Mouse (Mus musculus) olfactory bulb, adult 2 months (tissue): Measurements from ENCODE around the gene Vmn2r71. TPM values are rescaled to one million over a fixed set of nuclear protein-coding genes. Genes with fewer than 3 reads are reported as not detected.

Experiments
- H3K27ac ChIP-seq: fragments of 200-500 bp; 2 replicates; pipeline ENCODE4 v1.5.1; 2012; ENCODE audit warnings: low read depth, low read length; ENCODE audit not compliant: insufficient read depth
- H3K4me1 ChIP-seq: fragments of 200-500 bp; 2 replicates; pipeline ENCODE4 v1.6.1; 2012; ENCODE audit warnings: low read length; ENCODE audit not compliant: control insufficient read depth, insufficient read depth
- H3K4me3 ChIP-seq: fragments of 200-500 bp; 2 replicates; pipeline ENCODE4 v1.5.1; 2012; ENCODE audit warnings: mild to moderate bottlenecking, low read depth, low read length, moderate library complexity; ENCODE audit not compliant: insufficient read depth
- CTCF ChIP-seq: fragments of 200-500 bp; IDR thresholded peaks from 2 replicates; pipeline ENCODE4 v1.5.1; 2012; ENCODE audit warnings: low read depth, mild to moderate bottlenecking, low read length, moderate library complexity; ENCODE audit not compliant: insufficient read depth
- POLR2A ChIP-seq: fragments of 200-500 bp; IDR thresholded peaks from 2 replicates; pipeline ENCODE4 v1.6.1; 2012; ENCODE audit warnings: mild to moderate bottlenecking, low read depth, low read length, moderate library complexity; ENCODE audit not compliant: insufficient read depth
- WGBS: fragments of 180-500 bp; shearing (Covaris S2); methylation state at CpG from one replicate; pipeline ENCODE4 v1.1.7; 2018; 5-methylcytosine and 5-hydroxymethylcytosine counted together
- polyA plus RNA-seq: library from polyadenylated mRNA; stranded (reverse); fragments of >200 nt; gene quantifications from 2 replicates; pipeline ENCODE4 v1.2.4, GENCODE M21; 2012; ENCODE audit warnings: low replicate concordance; ENCODE audit not compliant: missing spikeins, insufficient read depth, insufficient read length

The Vmn2r71 gene
- polyA plus RNA-seq: not detected in 2 replicates

GRCm38 (mm10) chr7:85562787-85563186, at the start of gene Vmn2r71:
Gene Vmn2r71 (plus strand): TSS chr7:85563087.
- no peak within 1 kb of the TSS for H3K4me3 ChIP-seq
- 77% methylated on average over 5 of the region's 5 CpGs for WGBS
- no peak for TF ChIP-seq CTCF
- TF ChIP-seq POLR2A: no peak
- no peaks in the 10 kb centered on the region for H3K4me1 ChIP-seq
- H3K27ac ChIP-seq: no peak within 1 kb of the TSS

- 91% methylated on average over 2 of the region's 2 CpGs for WGBS
- Histone ChIP-seq H3K4me1 (no peaks in the 10 kb centered on the region), H3K4me3 (no peak overlapping the region), H3K27ac (no peak overlapping the region)
- TF ChIP-seq CTCF (no peak), POLR2A (no peak)
Measured at GRCm38 (mm10) chr7:85542108-85542507, 20.8 kb upstream of the Vmn2r71 start.

DNA sequence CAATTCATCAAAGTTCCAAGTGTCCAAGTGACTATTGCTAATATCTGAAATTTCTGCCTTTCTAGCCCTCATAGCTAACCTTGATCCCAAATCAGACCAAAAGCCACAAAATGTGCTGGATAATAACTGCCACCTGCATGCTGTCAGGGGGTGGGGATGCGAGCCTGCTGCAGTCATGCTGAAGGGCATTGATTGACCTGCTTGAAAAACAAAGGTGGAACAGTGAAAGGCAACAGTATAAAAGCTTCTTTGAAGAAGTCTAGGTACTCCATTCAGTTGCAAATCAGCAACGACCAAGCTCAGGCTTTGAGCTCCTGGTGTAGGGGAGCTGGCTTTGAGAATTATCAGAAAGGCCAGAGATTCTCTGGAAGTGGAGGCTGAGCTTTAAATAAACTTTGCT, 19.8 kb upstream of the Vmn2r71 start:
- TF ChIP-seq POLR2A (no peak), CTCF (no peak)
- WGBS: 54% methylated on average over 2 of the region's 2 CpGs
- Histone ChIP-seq H3K4me3 (no peak overlapping the region), H3K27ac (no peak overlapping the region), H3K4me1 (no peaks in the 10 kb centered on the region)

GRCm38 (mm10) chr7:85569092-85569491, 6.2 kb downstream of the Vmn2r71 start, which contains the start of gene Vmn2r70:
Gene Vmn2r70 (minus strand): TSS chr7:85569192.
- Histone ChIP-seq H3K4me1 (no peaks in the 10 kb centered on the region), H3K27ac (no peak within 1 kb of the TSS), H3K4me3 (no peak within 1 kb of the TSS)
- 76% methylated on average over 2 of the region's 2 CpGs for WGBS
- TF ChIP-seq CTCF: no peak
- TF ChIP-seq POLR2A: no peak

Other genes starting within 250 kb of the Vmn2r71 start
- gene Vmn2r69, start 147.2 kb upstream of the Vmn2r71 start, polyA plus RNA-seq: not detected in 2 replicates
- gene Vmn2r70, start 6.1 kb downstream of the Vmn2r71 start, polyA plus RNA-seq: not detected in 2 replicates
- gene Vmn2r72, start 192.0 kb downstream of the Vmn2r71 start, polyA plus RNA-seq: not detected in 2 replicates